ENCODE assay signal across 26 mouse cellular contexts in genomic region chr13:30217588-30218371, GRCm38 (mm10).
"Had no signal": no experiment of that assay in that cellular context is flagged by ENCODE, and none has a peak within 500 bp of the region (broad histone marks: within the 10 kb centered on the region; RNA-seq: fewer than 3 reads in every experiment).

No protein-coding gene starts in this region.

- H3K9me3 ChIP-seq: heart, embryonic 10.5 days; heart, embryonic 12.5 days; hindbrain, embryonic 10.5 days; hindbrain, embryonic 12.5 days; intestine, embryonic 15.5 days; limb, embryonic 13.5 days; limb, embryonic 15.5 days; liver, embryonic 12.5 days had no signal

- H3K4me1 ChIP-seq: heart, embryonic 12.5 days; intestine, embryonic 15.5 days; limb, embryonic 15.5 days; liver, embryonic 12.5 days had no signal

- H3K27me3 ChIP-seq: heart, embryonic 12.5 days; hindbrain, embryonic 12.5 days; intestine, embryonic 15.5 days; limb, embryonic 13.5 days; limb, embryonic 15.5 days; liver, embryonic 12.5 days had no signal

- H3K36me3 ChIP-seq: heart, embryonic 10.5 days; heart, embryonic 12.5 days; hindbrain, embryonic 10.5 days; hindbrain, embryonic 12.5 days; intestine, embryonic 15.5 days; limb, embryonic 13.5 days; limb, embryonic 15.5 days; liver, embryonic 12.5 days had no signal

- ATAC-seq: hindbrain, embryonic 16.5 days; inflammation-experienced regulatory T-cells, adult 6 months; intestine, embryonic 15.5 days; intestine, postnatal 0 days; liver, embryonic 12.5 days had no signal

- H3K9ac ChIP-seq: heart, embryonic 12.5 days; hindbrain, embryonic 12.5 days; hindbrain, embryonic 14.5 days; intestine, embryonic 15.5 days; limb, embryonic 13.5 days; limb, embryonic 15.5 days; liver, embryonic 12.5 days; liver, embryonic 14.5 days had no signal

- H3K27ac ChIP-seq: gastrocnemius, adult 2 months; heart, embryonic 10.5 days; hindbrain, embryonic 10.5 days; hindbrain, embryonic 12.5 days; hindbrain, embryonic 14.5 days; intestine, embryonic 15.5 days; layer of hippocampus, adult 2 months; limb, embryonic 13.5 days; limb, embryonic 15.5 days; liver, embryonic 12.5 days; liver, embryonic 14.5 days had no signal

- H3K4me3 ChIP-seq: gastrocnemius, adult 2 months; heart, embryonic 10.5 days; heart, embryonic 12.5 days; hindbrain, embryonic 10.5 days; hindbrain, embryonic 12.5 days; intestine, embryonic 15.5 days; layer of hippocampus, adult 2 months; limb, embryonic 13.5 days; limb, embryonic 15.5 days; liver, embryonic 12.5 days had no signal

- H3K4me2 ChIP-seq: heart, embryonic 12.5 days; hindbrain, embryonic 12.5 days; hindbrain, embryonic 14.5 days; intestine, embryonic 15.5 days; limb, embryonic 13.5 days; limb, embryonic 15.5 days; liver, embryonic 12.5 days had no signal

- DNase-seq: gastrocnemius, adult 2 months; gastrocnemius, postnatal 10 days; gastrocnemius, postnatal 25 days; heart, adult 18-20 months; heart, postnatal 10 days; heart, postnatal 4 days; kidney, adult 18-20 months; kidney, adult 8-10 months; kidney, postnatal 25 days; kidney, postnatal 4 days; layer of hippocampus, postnatal 36 days; left cerebral cortex, postnatal 4 days had no signal
